Mouse (Mus musculus) liver, embryonic 14.5 days (tissue): ENCODE measurements at regions not wholly inside any gene's neighbourhood (a gene's known extent, or its start where the extent isn't known, plus 50 kb on each side); places are given as distances from the start of the nearest gene placed in this dataset.

ENCODE experiments used
- CTCF ChIP-seq: IDR thresholded peaks from 2 replicates; pipeline ENCODE4 v1.5.1; 2016; ENCODE audit warnings: antibody characterized with exemption, low read depth, control low read depth
- EP300 ChIP-seq: IDR thresholded peaks from 2 replicates; pipeline ENCODE4 v1.6.1; 2016; ENCODE audit warnings: antibody characterized with exemption, low read depth

GRCm38 (mm10) chr13:44024612-44025011, 240.0 kb downstream of the Cd83 start:
- TF ChIP-seq CTCF = no peak
- no peak for TF ChIP-seq EP300
